Mouse (Mus musculus) frontal cortex, postnatal 10 days (tissue): ENCODE measurements at regions not wholly inside any gene's neighbourhood (a gene's known extent, or its start where the extent isn't known, plus 50 kb on each side); places are given as distances from the start of the nearest gene placed in this dataset.
A peak's percentile ranks its signal among the peaks of the same experiment; 100 is the strongest.
"Not testable (repeated sequence)": the region's sequence is repeated elsewhere in the genome, so short reads cannot be mapped to it uniquely, and the experiment has no call there.

Experiments used
- DNase-seq, 2 experiments: peaks; one replicate each; pipeline ENCODE4 v3.0.0; 2022; ENCODE audit warnings: low spot score in 2 of 2, mixed read lengths in 1 of 2

GRCm38 (mm10) chr13:52090365-52090764 lies 243.9 kb downstream of the Gadd45g start:
- no peak for DNase-seq

- no peak for DNase-seq
Observed at GRCm38 (mm10) chr13:52094785-52095184, 248.3 kb downstream of the Gadd45g start.

GRCm38 (mm10) chr13:52096506-52096905 lies 250.0 kb downstream of the Gadd45g start:
- no peak for DNase-seq

GRCm38 (mm10) chr13:52105989-52106642 lies 259.6 kb downstream of the Gadd45g start:
- DNase-seq: no peak

- no peak for DNase-seq
Observed at GRCm38 (mm10) chr13:52108349-52108921, 262.0 kb downstream of the Gadd45g start.

GRCm38 (mm10) chr13:52109039-52109759 lies 262.7 kb downstream of the Gadd45g start:
- peak; percentile 15 to 25 for DNase-seq

GRCm38 (mm10) chr13:52110750-52111149 lies 264.3 kb downstream of the Gadd45g start:
- DNase-seq: no peak

- peak in 1 of 2 experiments; percentile 11 for DNase-seq
Observed at GRCm38 (mm10) chr13:52113549-52113948, 267.1 kb downstream of the Gadd45g start.

- DNase-seq: no peak
Observed at GRCm38 (mm10) chr13:52114431-52114830, 268.0 kb downstream of the Gadd45g start.

GRCm38 (mm10) chr13:52114962-52115361 lies 268.5 kb downstream of the Gadd45g start:
- no peak for DNase-seq

- DNase-seq: no peak
Observed at GRCm38 (mm10) chr13:52116241-52116640, 269.8 kb downstream of the Gadd45g start.

- no peak for DNase-seq
Observed at GRCm38 (mm10) chr13:52116756-52117155, 270.3 kb downstream of the Gadd45g start.

- DNase-seq: no peak
Observed at GRCm38 (mm10) chr13:52120795-52121194, 274.3 kb downstream of the Gadd45g start.

- no peak for DNase-seq
Observed at GRCm38 (mm10) chr13:52125037-52125436, 278.6 kb downstream of the Gadd45g start.

GRCm38 (mm10) chr13:52127751-52128150 lies 281.3 kb downstream of the Gadd45g start:
- no peak for DNase-seq

- no peak for DNase-seq
Observed at GRCm38 (mm10) chr13:52129466-52129865, 283.0 kb downstream of the Gadd45g start.

- no peak for DNase-seq
Observed at GRCm38 (mm10) chr13:52133202-52133601, 286.7 kb downstream of the Gadd45g start.

GRCm38 (mm10) chr13:52138331-52138945 lies 292.0 kb downstream of the Gadd45g start:
- no peak for DNase-seq

GRCm38 (mm10) chr13:52139140-52139809 lies 292.8 kb downstream of the Gadd45g start:
- no peak for DNase-seq

- no peak for DNase-seq
Observed at GRCm38 (mm10) chr13:52140221-52140620, 293.7 kb downstream of the Gadd45g start.

- DNase-seq: not testable (repeated sequence)
Observed at GRCm38 (mm10) chr13:52144066-52144465, 297.6 kb downstream of the Gadd45g start.

GRCm38 (mm10) chr13:52145926-52146325 lies 299.4 kb downstream of the Gadd45g start:
- DNase-seq: no peak
